Mouse (Mus musculus) kidney, adult 8-10 months (tissue): ENCODE data around the gene Dstn.

Source experiments
- DNase-seq, 2 experiments: peaks; one replicate each; pipeline ENCODE4 v3.0.0; 2022

The Dstn gene

DNA sequence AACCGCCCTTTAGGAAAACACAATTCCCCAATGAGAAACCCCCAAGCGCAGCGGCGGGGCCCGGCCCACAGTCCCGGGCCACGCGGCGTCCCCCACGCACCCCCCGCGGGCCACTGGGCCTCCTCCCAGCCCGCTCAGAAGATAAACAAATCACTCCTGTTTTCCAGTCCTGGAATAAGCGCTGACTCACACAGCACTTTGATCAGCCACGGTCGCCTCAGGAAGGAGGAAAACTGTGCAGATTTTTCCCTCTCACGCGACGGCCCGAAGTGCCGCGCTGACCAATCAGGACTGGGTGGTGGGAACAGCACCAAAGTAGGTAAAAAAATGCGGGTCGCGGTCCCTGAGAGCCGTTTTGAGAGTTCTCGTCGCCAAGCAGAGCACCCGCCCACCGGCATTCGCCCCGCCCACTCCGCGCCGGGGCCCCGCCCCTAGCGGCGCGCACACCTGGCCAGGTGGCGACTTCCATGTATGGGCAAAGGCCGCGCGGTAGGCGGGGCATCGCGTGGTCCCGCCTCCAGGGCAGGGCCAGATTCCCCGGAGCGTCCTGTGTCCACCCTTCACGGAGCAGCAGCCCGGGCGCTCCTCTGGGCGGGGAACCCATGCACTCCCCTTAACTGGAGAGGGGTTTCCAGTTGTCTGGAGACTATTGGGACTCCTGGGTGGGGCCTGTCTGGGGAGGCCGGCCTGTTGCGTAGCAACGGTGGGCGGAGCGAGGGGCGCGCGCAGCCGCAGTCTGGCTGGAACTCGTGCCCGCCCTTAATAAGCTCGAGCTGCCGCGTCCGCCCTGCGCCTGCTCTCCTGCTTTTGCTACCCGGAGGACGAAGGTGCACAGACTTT, at the start of gene Dstn:
TSS of gene Dstn (plus strand) at position 561 of the 840 bp plus-strand sequence.
- DNase-seq: peak; percentile 99

DNA sequence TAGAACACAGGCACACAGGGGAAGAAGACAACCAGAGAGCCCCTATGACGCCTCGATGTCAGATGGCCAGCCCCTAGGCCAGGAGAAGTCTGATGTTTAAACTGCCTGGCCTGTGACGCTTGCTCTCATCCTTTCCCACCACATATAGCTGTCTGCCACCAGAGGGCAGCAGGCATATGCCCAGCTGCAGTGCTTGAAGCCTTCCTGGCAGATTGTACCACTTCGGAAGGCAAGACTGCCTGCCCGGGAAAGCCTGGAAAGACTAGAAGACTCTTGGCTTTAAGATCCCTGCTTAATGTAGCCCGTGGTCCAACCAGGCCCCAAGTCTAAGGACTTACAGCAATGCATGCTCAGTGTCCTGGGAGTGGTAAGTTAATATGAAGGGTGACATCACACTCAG, 47.8 kb upstream of the Dstn start:
- DNase-seq: peak; percentile 73 to 81

DNA sequence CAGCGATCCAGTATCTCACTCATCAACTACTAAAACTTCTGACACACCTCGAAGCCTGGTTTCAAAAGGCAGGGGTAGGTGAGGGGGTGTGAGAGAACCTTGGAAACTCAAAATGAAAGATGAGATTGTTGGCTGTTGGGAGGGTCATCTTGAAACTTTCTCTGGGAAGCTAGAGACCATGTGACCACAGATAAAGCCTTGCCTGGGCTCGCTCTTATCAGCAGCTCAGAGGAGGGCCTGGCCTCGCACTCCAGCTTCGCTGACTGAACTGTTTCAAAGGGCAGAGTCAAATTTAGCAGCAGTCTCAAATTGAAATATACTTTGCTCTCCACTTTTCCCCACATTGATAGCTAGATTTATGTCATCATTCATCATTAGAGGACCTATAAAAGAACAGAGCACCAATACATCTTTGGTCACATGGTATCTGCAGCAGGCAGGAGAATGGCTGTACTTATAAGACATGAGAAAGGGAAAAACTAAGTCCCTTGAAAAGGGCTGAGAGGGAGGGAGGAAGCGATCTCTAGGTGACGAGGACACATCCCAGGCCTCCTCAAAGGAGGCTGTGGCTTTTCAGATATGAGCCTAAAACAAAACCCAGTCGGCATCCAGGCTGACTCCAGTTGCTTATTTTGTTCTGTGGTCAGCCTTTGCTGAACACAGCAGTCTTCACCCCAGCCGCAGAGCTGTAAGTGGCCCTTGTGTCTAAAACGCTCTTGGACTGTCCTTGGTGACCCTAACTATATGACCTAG, 44.0 kb upstream of the Dstn start:
- no peak for DNase-seq

DNA sequence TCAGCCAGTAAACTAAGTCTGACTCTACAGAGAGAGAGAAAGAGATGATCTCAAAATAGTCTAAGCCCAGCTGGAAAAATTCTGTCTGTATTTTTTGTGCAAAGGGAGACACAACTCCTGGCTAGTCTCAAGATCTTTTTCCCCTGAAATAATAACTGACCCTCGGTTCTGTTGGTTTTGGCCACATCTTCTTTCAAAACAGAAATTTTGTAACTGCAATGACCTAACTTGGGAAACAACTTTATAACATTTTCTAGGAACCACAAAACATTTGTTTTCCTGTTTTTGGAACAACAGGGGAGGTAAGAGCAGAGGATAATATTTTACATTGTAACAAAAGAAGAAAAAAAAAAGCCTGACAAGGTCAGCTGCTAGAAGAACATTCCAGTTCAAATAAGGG, 39.1 kb upstream of the Dstn start:
- DNase-seq: no peak

DNA sequence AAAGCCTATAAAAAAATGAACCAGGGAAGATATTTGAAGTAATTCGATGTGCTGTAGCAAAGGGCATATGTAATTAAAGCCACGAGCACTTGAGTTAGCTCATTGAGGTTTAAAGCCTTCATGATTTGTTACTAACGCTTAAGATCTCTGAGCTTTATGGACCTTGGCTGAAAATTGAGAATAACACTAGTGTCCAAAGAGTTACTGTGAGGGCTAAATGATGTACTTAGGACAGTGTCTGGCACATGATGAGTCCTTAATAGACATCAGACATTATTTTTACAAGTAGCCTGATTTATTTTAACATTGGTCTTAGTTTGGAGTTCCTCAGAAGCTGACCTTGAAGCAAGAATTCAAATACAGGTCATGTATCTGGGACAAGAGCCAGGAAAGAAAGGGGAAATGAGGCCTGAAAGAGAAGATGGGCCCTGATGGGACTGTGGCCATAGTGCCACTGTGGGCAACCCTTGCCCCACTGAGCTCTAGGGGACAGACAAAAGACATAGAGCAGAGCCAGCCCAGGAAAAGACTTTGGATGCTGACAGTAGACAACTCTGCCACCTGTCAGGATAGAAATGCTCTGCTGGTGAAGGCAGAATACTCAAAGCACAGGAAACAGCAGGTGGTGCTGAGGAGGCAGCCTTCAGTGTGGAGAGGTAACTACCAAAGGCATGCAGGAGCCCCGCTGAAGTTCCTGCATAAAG, 38.0 kb upstream of the Dstn start:
- peak in 1 of 2 experiments; percentile 12 for DNase-seq

DNA sequence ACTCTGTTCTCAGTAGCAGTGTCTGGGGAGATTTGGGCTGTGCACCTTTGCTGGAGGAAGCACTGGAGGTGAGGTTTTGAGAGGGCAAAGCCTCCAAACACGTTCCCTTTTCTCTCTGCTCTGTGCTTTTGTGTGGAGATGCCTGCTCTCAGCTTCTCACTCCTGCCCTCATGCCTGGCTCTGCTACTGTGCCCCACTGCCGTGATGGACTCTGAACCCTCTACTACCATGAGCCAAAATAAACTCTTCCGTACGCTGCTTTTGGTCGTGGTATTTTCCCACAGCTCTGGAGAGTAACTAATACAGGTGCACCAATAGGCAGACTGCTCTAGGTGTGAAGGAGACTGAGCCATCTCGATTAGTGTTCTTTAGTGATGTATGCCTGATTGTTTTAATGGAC, 35.8 kb upstream of the Dstn start:
- no peak for DNase-seq

DNA sequence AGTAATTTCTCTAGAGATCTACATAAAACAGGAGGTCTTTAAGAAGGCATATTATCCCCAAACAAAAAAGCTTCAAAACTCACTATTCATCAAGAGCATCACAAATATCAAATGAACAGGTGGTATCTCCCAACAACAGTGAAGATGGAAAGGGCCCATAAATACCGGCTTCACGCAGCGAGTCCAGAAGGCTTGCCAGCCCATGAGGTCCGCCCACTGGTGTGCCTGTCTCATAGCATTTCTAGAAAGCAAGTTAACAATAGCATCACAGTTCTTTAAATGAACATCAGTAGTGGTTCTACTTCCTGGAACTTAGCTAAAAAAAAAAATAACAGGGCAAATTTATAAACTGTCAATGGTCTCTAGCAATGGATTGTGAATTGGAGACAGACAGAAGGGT, 33.1 kb upstream of the Dstn start:
- no peak for DNase-seq

DNA sequence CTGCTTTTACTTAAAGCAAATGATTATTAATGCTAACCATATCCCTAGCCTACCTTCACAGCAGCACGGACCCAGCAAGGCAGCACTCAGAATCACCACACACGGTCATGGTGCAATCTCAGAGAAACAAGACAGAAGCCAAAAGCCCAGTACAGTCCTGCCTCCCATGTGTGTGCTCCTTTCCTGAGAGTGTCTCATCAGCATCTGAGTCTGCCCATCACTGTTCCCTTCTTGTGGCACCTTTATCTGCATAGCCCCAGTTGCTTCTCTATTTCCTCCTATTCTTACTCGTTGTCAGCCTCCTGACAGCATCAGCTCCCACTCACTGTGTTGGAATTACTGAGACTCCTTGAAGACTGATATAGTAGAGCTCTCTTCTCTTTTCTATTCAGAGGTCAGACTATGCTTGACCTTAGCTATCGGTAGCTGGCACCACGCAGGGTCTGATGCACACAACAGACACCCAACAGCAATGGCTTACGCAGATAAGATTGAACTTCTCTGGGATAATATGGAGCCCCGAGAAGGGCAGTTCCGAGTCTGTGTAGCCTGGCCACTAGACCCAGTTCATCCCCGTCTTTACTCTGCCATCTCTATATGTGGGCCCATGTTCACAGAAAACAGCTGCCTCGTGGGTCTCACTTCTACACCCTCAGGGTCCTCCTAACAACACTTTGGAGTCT, 32.4 kb upstream of the Dstn start:
- DNase-seq: no peak

DNA sequence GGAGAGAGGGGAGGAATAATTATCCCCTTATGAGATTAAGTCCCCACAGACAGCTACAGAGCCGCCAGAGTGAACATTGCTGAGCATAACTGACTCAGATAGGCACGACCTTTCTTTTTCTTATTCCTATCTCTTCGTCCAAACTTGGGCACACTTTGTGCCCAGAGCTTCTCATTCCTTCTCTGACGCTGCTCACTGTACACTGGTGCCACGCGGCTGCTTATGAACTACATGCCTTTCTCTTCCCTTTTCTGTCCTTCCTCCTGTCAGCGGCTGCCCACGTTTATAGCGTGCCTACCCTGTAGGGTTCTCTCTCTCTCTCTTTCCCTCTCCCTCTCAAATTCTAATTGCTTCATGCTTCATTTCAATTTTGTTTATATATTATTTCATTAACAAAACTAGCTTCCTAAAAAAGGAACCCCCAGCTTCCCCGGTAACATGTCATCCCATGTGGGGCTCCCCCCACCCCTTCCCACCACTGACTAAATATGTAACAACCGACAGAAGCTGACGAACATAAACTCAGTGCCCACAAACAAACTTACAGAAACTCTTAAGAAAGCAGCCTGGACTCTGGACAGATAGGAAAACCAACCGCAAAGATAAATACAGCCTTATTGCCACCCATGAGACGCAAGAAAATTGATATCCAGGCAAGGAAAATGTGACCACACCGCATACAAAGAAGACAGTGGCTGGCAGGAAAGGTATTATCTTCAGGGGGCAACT, 25.8 kb upstream of the Dstn start:
- DNase-seq: no peak

DNA sequence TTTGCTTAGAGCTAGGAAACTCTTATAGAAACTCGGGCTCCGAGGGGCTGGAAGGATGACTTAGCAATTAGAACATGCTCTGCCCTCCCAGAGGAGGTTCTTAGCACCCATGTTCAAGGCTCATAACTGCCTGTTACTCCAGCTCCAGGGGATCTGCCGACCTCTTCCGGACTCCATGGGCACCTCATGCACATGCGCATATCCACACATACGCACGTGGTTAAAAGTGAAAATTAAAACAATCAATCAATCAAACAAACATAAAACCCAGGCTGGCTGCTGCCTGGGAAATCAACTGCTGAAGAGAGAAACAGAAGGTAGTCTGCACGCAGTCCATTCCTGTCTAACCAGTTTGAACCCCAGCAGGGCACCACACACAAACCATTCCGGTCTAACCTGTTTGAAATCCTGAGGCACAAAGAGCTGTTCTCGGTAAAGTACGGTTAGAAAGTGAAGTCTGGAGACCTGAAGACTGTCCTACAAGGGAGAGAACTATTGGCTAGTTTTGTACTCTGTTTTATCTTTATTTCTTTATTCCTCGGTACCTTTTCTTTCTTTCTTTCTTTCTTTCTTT, 25.2 kb upstream of the Dstn start:
- peak; percentile 48 to 72 for DNase-seq

DNA sequence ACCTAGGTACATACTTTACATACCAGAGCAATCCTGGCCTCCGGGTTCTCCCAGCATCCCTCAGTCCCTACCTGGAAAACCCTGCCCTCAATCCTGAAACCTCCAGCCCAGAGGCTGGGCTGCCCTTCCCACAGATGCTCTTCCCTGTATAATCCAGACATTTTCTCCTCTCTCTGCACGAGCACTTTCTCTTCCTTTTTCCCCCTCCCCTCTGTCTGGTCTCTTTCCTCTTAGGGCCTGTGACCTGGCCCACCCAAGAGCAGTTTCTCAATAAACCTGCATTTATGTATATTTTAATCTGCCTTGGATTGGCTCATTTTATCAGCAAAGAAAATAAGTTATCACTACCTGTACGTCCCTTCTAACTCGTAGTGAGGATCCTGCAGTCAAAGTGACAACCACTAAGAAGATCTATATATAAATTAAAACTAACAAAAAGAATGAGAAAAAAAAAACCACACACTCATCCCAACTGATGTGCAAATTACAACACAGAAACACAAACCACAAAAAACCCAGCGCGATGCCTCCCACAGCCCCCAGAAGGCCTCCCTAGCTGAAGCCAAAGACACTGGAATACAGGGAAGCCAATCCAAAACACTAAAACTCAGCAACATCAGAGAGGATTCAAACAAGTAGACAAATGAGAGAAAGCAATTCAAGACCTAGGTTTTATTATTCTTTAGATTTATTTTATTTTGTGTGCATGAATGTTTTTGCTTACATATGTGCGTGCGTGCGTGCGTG, 23.6 kb upstream of the Dstn start:
- DNase-seq: no peak

DNA sequence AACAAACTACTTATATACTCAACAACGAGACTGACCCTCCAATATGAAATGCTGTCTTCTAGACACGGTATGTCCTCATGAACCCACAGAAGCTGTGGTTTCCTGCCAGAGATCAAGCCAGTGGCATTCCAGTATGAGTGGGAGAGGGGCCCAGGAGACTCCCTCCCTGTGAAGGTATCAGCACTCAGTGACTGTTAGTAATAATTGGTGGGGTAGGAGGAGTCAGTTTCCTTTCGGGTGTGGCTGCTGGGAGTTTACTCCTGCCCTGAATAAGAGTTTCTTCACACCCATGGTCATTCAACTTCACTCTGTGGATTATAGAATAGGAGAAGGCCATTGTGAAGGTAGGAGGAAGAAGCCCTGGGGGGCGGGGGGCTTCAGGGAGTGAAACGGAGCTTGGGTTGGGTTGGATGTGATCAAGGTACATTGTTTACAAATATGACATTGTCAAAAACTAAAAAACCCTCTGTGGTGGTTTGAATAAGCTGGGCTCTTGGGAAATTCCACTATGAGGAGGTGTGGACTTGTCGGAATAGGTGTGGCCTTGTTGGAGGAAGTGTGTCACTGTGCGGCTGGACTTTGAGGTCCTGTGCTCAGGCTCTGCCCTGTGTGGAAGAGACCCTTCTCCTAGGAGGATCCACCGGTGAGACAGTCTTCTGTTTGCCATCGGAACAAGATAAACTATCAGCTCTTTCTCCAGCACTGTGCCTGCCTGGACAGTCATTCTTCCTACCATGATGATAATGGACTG, 15.5 kb upstream of the Dstn start:
- DNase-seq: no peak

DNA sequence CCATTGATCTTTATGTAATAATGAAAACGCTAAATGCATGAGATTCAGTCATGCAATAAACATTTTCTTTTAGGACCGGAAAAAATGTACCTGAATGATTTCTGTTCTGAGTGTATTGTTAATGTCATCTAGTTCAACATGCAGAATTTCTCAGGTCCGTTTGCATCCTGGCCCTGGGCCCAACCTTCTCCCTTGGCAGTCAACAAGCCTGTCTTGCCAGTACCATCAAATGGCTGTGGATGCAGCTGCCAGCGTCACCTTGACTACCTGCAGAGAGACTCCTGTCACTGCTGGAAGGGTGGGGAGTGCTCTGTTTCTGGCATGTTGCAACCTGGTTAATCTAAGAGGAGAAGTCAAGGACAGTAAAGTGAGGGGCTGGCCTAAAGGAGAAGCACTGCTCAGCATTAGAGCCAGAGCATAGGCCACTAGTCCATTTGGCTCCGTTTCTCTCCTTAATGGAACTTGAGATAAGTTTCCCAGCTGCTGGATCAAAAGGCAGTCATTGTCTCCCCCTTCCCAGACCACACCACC, 14.2 kb upstream of the Dstn start:
- DNase-seq: no peak

DNA sequence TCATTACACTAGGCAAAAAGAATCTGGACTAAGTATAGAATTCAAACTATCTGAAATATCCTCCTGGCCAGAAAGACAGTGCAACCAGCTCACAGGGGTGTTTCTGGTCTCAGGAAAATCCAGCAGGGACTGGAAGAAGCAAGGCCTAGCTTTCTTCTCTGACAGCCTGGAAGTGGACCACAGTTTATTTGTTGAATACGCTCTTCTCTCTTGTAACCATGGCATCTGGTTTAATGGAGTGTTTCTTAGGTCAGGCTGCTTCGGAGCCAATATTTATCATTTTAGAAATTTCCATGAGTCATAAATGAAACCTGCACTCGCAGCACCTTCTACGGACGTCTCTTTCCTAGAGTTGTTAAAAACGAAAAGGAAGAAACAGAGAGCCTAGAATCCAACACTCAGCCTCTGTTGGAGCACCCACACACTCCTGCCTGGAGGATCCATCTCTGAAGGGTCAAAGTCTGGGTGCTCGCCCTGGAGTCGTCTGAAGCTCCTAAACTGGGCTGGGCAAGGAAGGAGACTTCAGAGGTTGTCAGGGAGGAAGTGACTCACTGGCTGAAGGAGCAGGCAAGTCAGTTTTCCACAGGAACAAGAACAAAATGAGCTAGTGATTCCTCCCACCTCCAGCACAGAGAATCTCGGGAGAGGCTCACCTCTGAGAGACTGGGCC, 11.6 kb upstream of the Dstn start:
- DNase-seq: peak in 1 of 2 experiments; percentile 22

DNA sequence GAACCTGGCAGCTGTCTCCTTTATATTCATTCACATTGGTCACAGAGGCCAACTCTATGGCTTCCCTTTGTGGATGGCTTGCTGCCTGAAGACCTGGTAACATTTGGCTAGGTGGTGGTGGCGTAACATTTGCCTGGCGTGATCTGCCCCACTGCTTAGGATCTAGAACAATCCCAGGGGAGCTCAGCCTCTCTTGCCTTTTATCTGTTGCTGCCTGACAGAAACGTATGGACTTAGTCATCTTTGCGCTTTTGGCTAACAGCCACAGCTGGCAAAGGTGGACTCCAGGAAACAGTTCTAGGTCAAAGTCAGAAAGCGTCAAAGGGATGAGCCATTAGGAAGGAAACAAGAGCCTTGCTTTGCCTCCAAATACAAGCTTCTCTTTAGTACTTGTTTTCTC, 10.2 kb upstream of the Dstn start:
- DNase-seq: peak in 1 of 2 experiments; percentile 39

DNA sequence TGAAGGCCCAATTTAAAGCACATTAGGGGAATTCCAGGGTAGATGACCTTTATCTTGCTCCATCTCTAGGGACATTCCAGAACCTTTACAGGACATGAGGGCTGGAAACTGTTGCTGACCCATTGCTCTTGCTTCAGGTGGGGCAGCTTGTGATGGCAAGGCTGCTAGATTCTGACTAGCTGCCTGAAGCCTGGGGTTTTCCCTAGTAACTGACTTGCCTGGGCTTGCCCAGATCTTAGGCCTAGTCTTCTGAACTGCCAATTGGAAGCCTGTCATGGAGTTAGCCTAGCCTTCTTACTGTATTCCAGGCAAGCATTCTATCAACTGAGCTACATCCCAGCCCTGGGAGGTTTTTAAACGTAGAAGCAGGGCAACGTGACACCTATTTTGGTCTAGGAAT, 5.9 kb upstream of the Dstn start:
- DNase-seq: no peak

DNA sequence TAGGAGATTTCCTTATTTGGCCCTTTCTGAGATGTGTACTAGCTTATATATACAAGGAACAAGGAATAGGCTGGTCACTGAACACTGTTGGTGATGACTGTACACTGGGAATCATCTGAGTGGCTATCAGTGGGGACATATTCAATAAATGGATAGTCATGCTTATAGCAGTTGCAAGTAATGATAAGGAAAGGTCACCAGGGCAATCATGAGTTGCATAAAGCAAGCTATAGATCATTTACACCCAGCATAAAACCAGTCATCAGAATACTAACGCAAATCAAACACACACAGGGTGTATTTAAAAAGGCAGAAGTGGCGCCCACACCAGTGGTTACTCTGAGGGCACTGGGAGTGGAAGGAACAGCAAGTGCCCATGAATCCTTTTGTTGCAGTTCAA, 2.9 kb upstream of the Dstn start:
- DNase-seq: no peak

DNA sequence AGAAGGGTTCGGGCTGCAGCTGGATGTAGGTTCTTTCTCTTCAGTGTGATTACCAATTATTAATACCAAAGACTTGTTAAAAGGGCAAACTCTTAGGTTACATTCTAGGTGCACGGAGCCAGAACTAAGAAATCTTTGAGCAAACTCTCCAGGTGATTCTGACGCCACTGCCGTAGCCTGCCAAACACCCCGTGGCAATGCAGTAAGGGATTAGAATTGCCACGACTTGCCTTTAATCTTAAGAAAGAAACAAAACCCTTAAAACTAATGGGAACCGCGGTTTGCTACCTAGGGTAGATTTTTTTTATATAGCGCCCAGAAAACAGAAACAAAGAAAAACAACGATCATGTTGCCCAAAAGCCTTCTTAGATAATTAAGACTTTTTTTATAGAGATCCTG, 899 bp upstream of the Dstn start:
- DNase-seq: peak in 1 of 2 experiments; percentile 20

DNA sequence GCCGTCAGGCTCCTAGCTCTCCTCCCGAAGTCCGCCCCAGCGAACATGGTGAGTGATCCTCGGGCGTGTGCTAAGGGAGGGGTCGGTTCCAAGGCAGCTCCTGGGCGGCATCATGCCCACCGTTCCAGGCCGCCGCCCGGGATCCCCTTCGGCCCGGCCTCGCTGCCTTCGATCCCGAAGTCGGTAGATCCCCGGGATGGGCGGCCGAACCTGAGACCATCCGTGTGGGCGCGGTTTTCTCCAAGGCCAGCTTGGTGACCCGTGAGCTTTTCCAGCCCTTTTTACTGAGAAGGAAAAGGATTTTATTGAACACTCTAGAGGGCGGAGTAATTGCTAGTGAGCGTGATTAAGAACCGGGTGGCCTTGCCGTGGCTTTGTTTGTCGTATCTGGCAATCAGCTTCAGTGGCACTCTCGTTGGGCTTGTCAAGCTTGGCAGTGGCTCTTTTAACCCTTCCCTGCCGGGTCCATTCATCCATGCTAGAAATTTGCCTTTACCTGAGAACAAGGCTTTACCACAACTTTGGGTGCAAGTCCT, 548 bp downstream of the Dstn start:
- peak in 1 of 2 experiments; percentile 55 for DNase-seq
